Mouse (Mus musculus) hindbrain, embryonic 15.5 days (tissue): Measurements from ENCODE around the gene Rgma. TPM values are rescaled to one million over a fixed set of nuclear protein-coding genes. Genes with fewer than 3 reads are reported as not detected.

Experiments used
- ATAC-seq: fragments of 200-750 bp; cut with Nextera tagmentation; 2 replicates; pipeline ENCODE4 v1.8.0; 2017; ENCODE audit warnings: low read depth, moderate number of reproducible peaks, moderate TSS enrichment; ENCODE audit not compliant: low FRiP score
- H3K27ac ChIP-seq: fragments of 300-500 bp; sonication (generic); replicated peaks from 2 replicates; pipeline ENCODE4 v1.5.1; 2015; ENCODE audit warnings: mild to moderate bottlenecking, inconsistent platforms
- H3K27me3 ChIP-seq: fragments of 300-500 bp; sonication (generic); 2 replicates; pipeline ENCODE4 v1.6.1; 2015; ENCODE audit warnings: control low read depth, inconsistent platforms
- H3K36me3 ChIP-seq: fragments of 300-500 bp; sonication (generic); 2 replicates; pipeline ENCODE4 v1.6.1; 2015; ENCODE audit warnings: control low read depth, inconsistent platforms
- H3K4me1 ChIP-seq: fragments of 300-500 bp; sonication (generic); replicated peaks from 2 replicates; pipeline ENCODE4 v1.6.1; 2015; ENCODE audit warnings: control low read depth, inconsistent platforms
- H3K4me2 ChIP-seq: fragments of 300-500 bp; sonication (generic); 2 replicates; pipeline ENCODE4 v1.6.1; 2015; ENCODE audit warnings: moderate library complexity, mild to moderate bottlenecking, inconsistent platforms
- H3K4me3 ChIP-seq: fragments of 300-500 bp; sonication (generic); 2 replicates; pipeline ENCODE4 v1.5.1; 2015; ENCODE audit warnings: mild to moderate bottlenecking, inconsistent platforms
- H3K9ac ChIP-seq: fragments of 300-500 bp; sonication (generic); 2 replicates; pipeline ENCODE4 v1.6.1; 2015; ENCODE audit warnings: inconsistent platforms
- H3K9me3 ChIP-seq: fragments of 300-500 bp; sonication (generic); 2 replicates; pipeline ENCODE4 v1.6.1; 2016; ENCODE audit warnings: control low read depth, inconsistent platforms
- WGBS: fragments of 180-500 bp; shearing (Covaris S2); methylation state at CpG from one replicate; pipeline ENCODE4 v1.1.7; 2015; 5-methylcytosine and 5-hydroxymethylcytosine counted together
- polyA plus RNA-seq: library from polyadenylated mRNA; unstranded; fragments of >200 nt; fragmentation: Nextera tagmentation; extraction: Ambion mirVana; gene quantifications from 2 replicates; pipeline ENCODE4 v1.2.1, GENCODE M21; 2015

The Rgma gene
- polyA plus RNA-seq, 1 experiment from 2014 or later: 45.1 TPM

DNA sequence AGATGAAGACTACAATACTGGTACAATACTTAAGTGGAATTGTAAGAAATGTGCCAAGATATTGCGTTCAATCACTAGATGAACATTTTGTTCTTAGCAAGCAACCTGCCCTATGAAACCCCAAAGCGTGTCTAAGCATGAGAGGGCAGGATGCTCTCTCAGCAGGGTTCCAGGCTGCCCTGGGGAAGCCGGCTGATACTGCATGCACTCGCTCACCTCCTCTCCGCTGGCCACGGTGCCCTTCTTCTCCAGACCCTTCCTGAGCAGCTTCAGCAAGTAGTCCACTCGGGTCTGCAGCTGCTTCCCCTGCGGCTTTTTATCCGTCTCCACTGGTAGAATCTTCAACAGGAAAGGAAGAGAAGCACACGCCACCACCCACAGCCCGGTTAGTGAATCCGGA, 78.8 kb downstream of the Rgma start:
- Histone ChIP-seq H3K36me3 (peaks cover 76% of the 10 kb centered on the region), H3K9me3 (no peaks in the 10 kb centered on the region), H3K4me2 (no peak overlapping the region), H3K27me3 (no peaks in the 10 kb centered on the region), H3K9ac (no peak overlapping the region), H3K4me3 (no peak overlapping the region), H3K27ac (no peak overlapping the region; the same call in 1 of the 2 replicates), H3K4me1 (no peaks in the 10 kb centered on the region)
- no peak for ATAC-seq
- WGBS: 77% methylated on average over 12 of the region's 12 CpGs

DNA sequence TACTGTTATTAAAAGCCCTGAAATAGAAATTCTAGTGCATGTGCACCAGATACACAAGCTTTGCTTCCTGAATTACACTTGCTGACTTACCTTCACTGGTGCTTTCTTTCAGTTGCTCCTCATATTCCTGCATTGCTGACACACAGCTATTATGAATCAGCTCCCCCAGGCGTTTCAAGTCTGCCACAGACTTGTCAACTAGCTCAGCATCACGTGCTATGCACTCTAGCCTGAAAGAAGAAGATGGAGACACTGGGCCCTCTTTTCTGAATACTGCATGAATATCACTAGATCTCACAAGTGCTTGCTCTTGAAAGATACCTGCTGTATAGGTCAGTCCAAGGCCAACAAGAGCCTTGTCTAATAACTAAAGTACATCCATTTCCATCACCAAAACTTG, 88.2 kb downstream of the Rgma start:
- no peaks in the 10 kb centered on the region for H3K9me3 ChIP-seq
- H3K4me1 ChIP-seq: no peaks in the 10 kb centered on the region
- no peak overlapping the region for H3K4me2 ChIP-seq
- no peak overlapping the region for H3K27ac ChIP-seq
- no peak overlapping the region for H3K9ac ChIP-seq
- ATAC-seq: no peak
- H3K27me3 ChIP-seq: no peaks in the 10 kb centered on the region
- H3K4me3 ChIP-seq: no peak overlapping the region
- 74% methylated on average over 2 of the region's 2 CpGs for WGBS
- H3K36me3 ChIP-seq: peaks cover 81% of the 10 kb centered on the region

DNA sequence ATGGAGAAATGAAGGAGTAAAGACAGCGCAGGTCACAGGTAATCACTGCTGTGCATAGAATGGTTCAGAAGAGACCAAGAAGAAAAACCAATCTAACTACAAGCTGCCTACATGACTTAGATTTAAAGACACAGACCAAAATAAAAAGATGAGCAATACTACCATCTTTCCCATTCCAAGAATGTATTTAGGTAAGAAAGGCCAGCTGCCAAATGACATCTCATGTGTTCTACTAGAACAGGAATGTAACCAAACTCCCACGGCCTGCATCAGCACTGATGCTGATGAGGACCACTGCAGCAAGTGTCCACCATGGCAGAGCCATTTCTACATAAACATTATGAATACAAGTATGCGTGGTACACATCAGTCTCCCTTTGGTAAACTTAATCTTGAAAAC, 92.4 kb downstream of the Rgma start:
- WGBS: 95% methylated on average over 3 of the region's 3 CpGs
- ATAC-seq: no peak
- Histone ChIP-seq H3K27ac (no peak overlapping the region), H3K27me3 (no peaks in the 10 kb centered on the region), H3K36me3 (peaks cover 82% of the 10 kb centered on the region), H3K9ac (no peak overlapping the region), H3K9me3 (no peaks in the 10 kb centered on the region), H3K4me2 (no peak overlapping the region), H3K4me3 (no peak overlapping the region), H3K4me1 (no peaks in the 10 kb centered on the region)

Other genes starting within 250 kb of the Rgma start
- gene Chd2, start 166.3 kb downstream of the Rgma start, polyA plus RNA-seq: 34.9 and 37.2 TPM in 2 replicates